In the genomic region with DNA sequence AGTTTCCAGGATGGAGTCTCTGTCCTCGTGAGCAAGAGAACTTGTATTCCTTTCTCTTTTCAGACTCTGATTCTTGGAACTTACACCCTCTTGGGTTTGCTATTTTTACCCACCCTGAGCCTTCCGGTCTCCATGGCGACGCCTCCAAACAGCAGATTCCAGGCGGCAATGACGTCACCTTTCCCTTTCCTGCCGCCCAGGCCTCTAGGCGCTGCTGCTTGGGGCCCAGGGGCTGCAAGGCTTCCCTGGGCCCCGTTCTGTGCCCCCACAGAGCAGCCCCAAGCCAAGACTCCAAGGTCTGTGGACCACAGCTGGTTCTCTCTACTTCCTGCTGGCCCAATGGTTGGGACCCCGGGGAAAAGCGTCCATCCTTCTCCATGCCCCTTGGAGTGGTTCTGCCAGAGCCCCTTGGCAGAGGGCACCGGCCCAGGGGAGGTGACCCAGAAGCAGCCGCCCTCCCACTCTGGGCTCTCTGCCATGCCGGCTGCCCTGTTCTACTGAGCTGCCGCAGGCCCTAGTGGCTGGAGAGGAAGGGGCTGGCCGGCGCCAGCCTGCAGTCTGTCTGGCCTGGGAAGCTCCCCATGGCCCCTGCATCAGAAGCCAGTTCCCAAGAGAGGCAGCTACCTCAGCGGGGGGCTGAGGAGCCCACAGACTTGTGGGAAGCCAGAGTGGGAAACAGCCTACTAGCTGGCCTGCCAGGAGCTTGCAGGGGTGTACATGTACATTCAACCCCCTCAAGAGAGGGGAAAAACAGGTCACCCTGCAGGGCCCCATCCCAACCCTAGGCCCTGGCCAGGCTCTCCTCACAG, we compare ENCODE assay signal across 8 mouse cellular contexts. TPM values are rescaled to one million over a fixed set of nuclear protein-coding genes. Genes with fewer than 3 reads are reported as not detected.
DNase-seq lines count a peak whose midpoint lies in the region; ATAC-seq and TF ChIP-seq lines count a peak whose summit lies in the region.

No protein-coding gene starts in this region.

- peak overlapping the region; percentile 24 for H3K4me2 ChIP-seq in hindbrain, embryonic 11.5 days (replicated peaks; ENCODE audit: low read depth, low read length)

- H3K9ac ChIP-seq in hindbrain, embryonic 11.5 days (ENCODE audit: low read depth, low read length) = peak overlapping the region; percentile 62

- H3K27ac ChIP-seq in hindbrain, embryonic 11.5 days (ENCODE audit: low read depth, low read length) = peak overlapping the region; percentile 77
- peak overlapping the region; percentile 99 for H3K27ac ChIP-seq in olfactory bulb, adult 2 months (ENCODE audit: insufficient read depth, low read depth, low read length)

- ATAC-seq in hindbrain, embryonic 11.5 days (ENCODE audit: low FRiP score) = peak; percentile 78

- peaks cover 10% of the 10 kb centered on the region for H3K4me1 ChIP-seq in hindbrain, embryonic 11.5 days (replicated peaks; ENCODE audit: control insufficient read depth, insufficient read depth, low read length)
- H3K4me1 ChIP-seq in lung, adult 2 months (ENCODE audit: control insufficient read depth, insufficient read depth, low read length) = peaks cover 35% of the 10 kb centered on the region
- H3K4me1 ChIP-seq in olfactory bulb, adult 2 months (ENCODE audit: control insufficient read depth, insufficient read depth, low read length) = peaks cover 76% of the 10 kb centered on the region

- no peak for TF ChIP-seq CTCF in lung, adult 2 months (IDR thresholded peaks at IDR 0.05; ENCODE audit: insufficient read depth, low read length)
- 0 out of 2 replicates have a peak, but pooled peaks have one; percentile 11 for TF ChIP-seq CTCF in olfactory bulb, adult 2 months (IDR thresholded peaks at IDR 0.05; ENCODE audit: insufficient read depth, low read depth, low read length)

- H3K9me3 ChIP-seq in hindbrain, embryonic 11.5 days (ENCODE audit: control insufficient read depth, low read length) = no peaks in the 10 kb centered on the region

- no peaks in the 10 kb centered on the region for H3K27me3 ChIP-seq in hindbrain, embryonic 11.5 days (ENCODE audit: control insufficient read depth, insufficient read depth, low read length)

- WGBS in hindbrain, embryonic 11.5 days = 28% methylated on average over 18 of the region's 18 CpGs
- 3% methylated on average over 18 of the region's 18 CpGs for WGBS in lung, adult 2 months
- 3% methylated on average over 18 of the region's 18 CpGs for WGBS in olfactory bulb, adult 2 months

- H3K4me3 ChIP-seq in hindbrain, embryonic 11.5 days (ENCODE audit: low read depth, low read length) = no peak overlapping the region
- H3K4me3 ChIP-seq in lung, adult 2 months (replicated peaks; ENCODE audit: extremely low read depth, low read depth, low read length) = peak overlapping the region; percentile 27
- peak overlapping the region; percentile 9 for H3K4me3 ChIP-seq in olfactory bulb, adult 2 months (ENCODE audit: insufficient read depth, low read depth, low read length)

- H3K36me3 ChIP-seq in hindbrain, embryonic 11.5 days (ENCODE audit: control insufficient read depth, insufficient read depth, low read length) = no peaks in the 10 kb centered on the region

- DNase-seq in T-cell, adult 2 months (ENCODE audit: low spot score) = peak; percentile 73
- DNase-seq in cerebellum, postnatal 10 days = peak; percentile 91 to 95
- DNase-seq in frontal cortex, postnatal 14 days (ENCODE audit: low spot score in 2 of 2) = peak; percentile 88 to 89
- peak; percentile 84 for DNase-seq in hindbrain, embryonic 11.5 days (ENCODE audit: low spot score)
- peak; percentile 85 for DNase-seq in layer of hippocampus, adult 9-10 months (ENCODE audit: low spot score)
- DNase-seq in lung, adult 2 months = peak; percentile 84
- DNase-seq in urinary bladder, postnatal 4 days (ENCODE audit: low spot score in 2 of 2) = peak; percentile 86 to 93

- peak; percentile 34; the same call in 1 of the 2 replicates for TF ChIP-seq POLR2A in lung, adult 2 months (IDR thresholded peaks at IDR 0.05; ENCODE audit: borderline replicate concordance, extremely low read depth, low read depth, low read length)
- no peak; the same call in 1 of the 2 replicates for TF ChIP-seq POLR2A in olfactory bulb, adult 2 months (IDR thresholded peaks at IDR 0.05; ENCODE audit: insufficient read depth, low read depth, low read length)

RNA-seq across cellular contexts. Expression of a gene that starts 13.1 kb away (rescaled TPM):
- 13.4 and 21.0 TPM in 2 replicates for polyA plus RNA-seq in hindbrain, embryonic 11.5 days (2014; fragmentation: Nextera tagmentation; extraction: Ambion mirVana)
- 105 and 115 TPM in 2 replicates for polyA plus RNA-seq in lung, adult 2 months (2012; rRNA removed)
- not detected in 2 replicates for polyA plus RNA-seq in olfactory bulb, adult 2 months (2012; ENCODE audit: insufficient read depth, insufficient read length, low replicate concordance, missing spikeins)

RNA-seq across cellular contexts. Expression of a gene that starts 14.1 kb away (rescaled TPM):
- 99.0 and 99.3 TPM in 2 replicates for polyA plus RNA-seq in hindbrain, embryonic 11.5 days (2014; fragmentation: Nextera tagmentation; extraction: Ambion mirVana)
- polyA plus RNA-seq in lung, adult 2 months (2012; rRNA removed) = 56.7 and 59.3 TPM in 2 replicates
- polyA plus RNA-seq in olfactory bulb, adult 2 months (2012; ENCODE audit: insufficient read depth, insufficient read length, low replicate concordance, missing spikeins) = not detected in 2 replicates

Comparison
In these comparisons a context has a peak if more than half of its experiments do, and no peak if none do; other contexts are left out.
1. RNA of a gene that starts 14.1 kb away (polyA plus RNA-seq): 99.0 to 99.3 TPM in hindbrain, embryonic 11.5 days and 56.7 to 59.3 TPM in lung, adult 2 months; not detected in olfactory bulb, adult 2 months; every median in the first group is over 10 times any median in the second.
2. Peak in every context shown above with its lines, with median percentiles within 50 percentile points of each other: DNase-seq.